Mouse (Mus musculus) midbrain, embryonic 12.5 days (tissue): ENCODE measurements around the gene Neurl4. TPM values are rescaled to one million over a fixed set of nuclear protein-coding genes. Genes with fewer than 3 reads are reported as not detected.
"Not testable (repeated sequence)": the region's sequence is repeated elsewhere in the genome, so short reads cannot be mapped to it uniquely, and the experiment has no call there.

Experiments
- ATAC-seq: fragments of 200-750 bp; cut with Nextera tagmentation; 2 replicates; pipeline ENCODE4 v1.8.0; 2017; ENCODE audit warnings: low read depth, moderate TSS enrichment, moderate library complexity; ENCODE audit not compliant: low FRiP score
- H3K27ac ChIP-seq: fragments of 300-500 bp; sonication (generic); replicated peaks from 2 replicates; pipeline ENCODE4 v1.5.1; 2016; ENCODE audit warnings: mild to moderate bottlenecking
- H3K27me3 ChIP-seq: fragments of 300-500 bp; sonication (generic); 2 replicates; pipeline ENCODE4 v1.6.1; 2016; ENCODE audit warnings: mild to moderate bottlenecking
- H3K36me3 ChIP-seq: fragments of 300-500 bp; sonication (generic); 2 replicates; pipeline ENCODE4 v1.6.1; 2016
- H3K4me1 ChIP-seq: fragments of 300-500 bp; sonication (generic); 2 replicates; pipeline ENCODE4 v1.6.1; 2016
- H3K4me2 ChIP-seq: fragments of 300-500 bp; sonication (generic); replicated peaks from 2 replicates; pipeline ENCODE4 v1.6.1; 2016; ENCODE audit warnings: mild to moderate bottlenecking, moderate library complexity
- H3K4me3 ChIP-seq: fragments of 300-500 bp; sonication (generic); 2 replicates; pipeline ENCODE4 v1.5.1; 2016; ENCODE audit warnings: mild to moderate bottlenecking
- H3K9ac ChIP-seq: fragments of 300-500 bp; sonication (generic); replicated peaks from 2 replicates; pipeline ENCODE4 v1.6.1; 2016; ENCODE audit warnings: mild to moderate bottlenecking, moderate library complexity
- H3K9me3 ChIP-seq: fragments of 300-500 bp; sonication (generic); 2 replicates; pipeline ENCODE4 v1.6.1; 2016; ENCODE audit warnings: mild to moderate bottlenecking
- WGBS: fragments of 180-500 bp; shearing (Covaris S2); methylation state at CpG from one replicate; pipeline ENCODE4 v1.1.7; 2016; 5-methylcytosine and 5-hydroxymethylcytosine counted together
- polyA plus RNA-seq: library from polyadenylated mRNA; unstranded; fragments of >200 nt; fragmentation: Nextera tagmentation; extraction: Ambion mirVana; gene quantifications from 2 replicates; pipeline ENCODE4 v1.2.1, GENCODE M21; 2016

Neurl4 gene
- polyA plus RNA-seq, 1 experiment from 2014 or later, result 19.3 TPM

- 0 out of 2 replicates have a peak overlapping the region, but pooled peaks have one; percentile 0 for H3K4me3 ChIP-seq
- H3K4me2 ChIP-seq, result peak overlapping the region; percentile 99; the same call in 1 of the 2 replicates
- H3K9me3 ChIP-seq, result no peaks in the 10 kb centered on the region
- 70% methylated on average over 5 of the region's 5 CpGs for whole genome bisulfite sequencing
- H3K36me3 ChIP-seq, result peaks cover 65% of the 10 kb centered on the region
- ATAC-seq, result no peak
- H3K27me3 ChIP-seq, result no peaks in the 10 kb centered on the region
- H3K27ac ChIP-seq, result 0 out of 2 replicates have a peak overlapping the region, but pooled peaks have one; percentile 8
- H3K4me1 ChIP-seq, result peaks cover 45% of the 10 kb centered on the region
- no peak overlapping the region for H3K9ac ChIP-seq
Observed at GRCm38 (mm10) chr11:69915667-69916627, 15.1 kb downstream of the Neurl4 start.

GRCm38 (mm10) chr11:69916652-69917378 lies 15.9 kb downstream of the Neurl4 start:
- H3K27ac ChIP-seq, H3K4me3 ChIP-seq, H3K27me3 ChIP-seq, H3K9me3 ChIP-seq, H3K9ac ChIP-seq, ATAC-seq, H3K4me2 ChIP-seq: not testable (repeated sequence)
- Histone ChIP-seq H3K4me1 (peaks cover 45% of the 10 kb centered on the region), H3K36me3 (peaks cover 57% of the 10 kb centered on the region)
- 60% methylated on average over 7 of the region's 7 CpGs for WGBS

- Histone ChIP-seq H3K27me3 (no peaks in the 10 kb centered on the region), H3K9ac (no peak overlapping the region), H3K4me1 (peaks cover 50% of the 10 kb centered on the region), H3K4me2 (no peak overlapping the region), H3K36me3 (peaks cover 50% of the 10 kb centered on the region), H3K9me3 (no peaks in the 10 kb centered on the region), H3K27ac (no peak overlapping the region), H3K4me3 (no peak overlapping the region)
- no peak for ATAC-seq
- WGBS, result 93% methylated on average over 8 of the region's 8 CpGs
Observed at GRCm38 (mm10) chr11:69917379-69917948, 16.6 kb downstream of the Neurl4 start.

GRCm38 (mm10) chr11:69918118-69918517 lies 17.2 kb downstream of the Neurl4 start:
- H3K9me3 ChIP-seq, result no peaks in the 10 kb centered on the region
- no peak overlapping the region for H3K27ac ChIP-seq
- H3K27me3 ChIP-seq, result no peaks in the 10 kb centered on the region
- H3K4me1 ChIP-seq, result peaks cover 51% of the 10 kb centered on the region
- H3K9ac ChIP-seq, result no peak overlapping the region
- WGBS, result 91% methylated on average over 5 of the region's 5 CpGs
- no peak overlapping the region for H3K4me2 ChIP-seq
- no peak overlapping the region for H3K4me3 ChIP-seq
- peaks cover 44% of the 10 kb centered on the region for H3K36me3 ChIP-seq
- no peak for ATAC-seq

GRCm38 (mm10) chr11:69919053-69919452 lies 18.2 kb downstream of the Neurl4 start:
- ATAC-seq, result no peak
- Histone ChIP-seq H3K9ac (peak overlapping the region; percentile 95; the same call in 1 of the 2 replicates), H3K4me2 (peak overlapping the region; percentile 96), H3K4me1 (peaks cover 45% of the 10 kb centered on the region), H3K9me3 (no peaks in the 10 kb centered on the region), H3K36me3 (peaks cover 41% of the 10 kb centered on the region), H3K4me3 (peak overlapping the region; percentile 98), H3K27ac (peak overlapping the region; percentile 95), H3K27me3 (no peaks in the 10 kb centered on the region)
- WGBS, result 80% methylated on average over 9 of the region's 9 CpGs

GRCm38 (mm10) chr11:69919661-69920265 lies 18.9 kb downstream of the Neurl4 start:
- ATAC-seq, result no peak
- Histone ChIP-seq H3K4me1 (peaks cover 39% of the 10 kb centered on the region), H3K4me2 (peak overlapping the region; percentile 96), H3K36me3 (peaks cover 41% of the 10 kb centered on the region), H3K27ac (peak overlapping the region; percentile 95), H3K9ac (peak overlapping the region; percentile 95), H3K4me3 (peak overlapping the region; percentile 98), H3K27me3 (no peaks in the 10 kb centered on the region), H3K9me3 (no peaks in the 10 kb centered on the region)
- WGBS, result 2% methylated on average over 17 of the region's 17 CpGs

- H3K4me1 ChIP-seq, result peaks cover 32% of the 10 kb centered on the region
- peak overlapping the region; percentile 95 for H3K27ac ChIP-seq
- no peaks in the 10 kb centered on the region for H3K27me3 ChIP-seq
- ATAC-seq, result peak; percentile 47
- peak overlapping the region; percentile 96 for H3K4me2 ChIP-seq
- peak overlapping the region; percentile 95 for H3K9ac ChIP-seq
- H3K9me3 ChIP-seq, result no peaks in the 10 kb centered on the region
- WGBS, result 1% methylated on average over 51 of the region's 65 CpGs
- H3K4me3 ChIP-seq, result peak overlapping the region; percentile 98
- H3K36me3 ChIP-seq, result peaks cover 36% of the 10 kb centered on the region
Observed at GRCm38 (mm10) chr11:69920266-69921031, 19.6 kb downstream of the Neurl4 start.

- peak within 1 kb of the TSS; percentile 96 for H3K4me2 ChIP-seq
- peak within 1 kb of the TSS; percentile 95 for H3K27ac ChIP-seq
- ATAC-seq, result peak; percentile 95
- H3K9ac ChIP-seq, result peak within 1 kb of the TSS; percentile 95
- peaks cover 27% of the 10 kb centered on the region for H3K36me3 ChIP-seq
- H3K27me3 ChIP-seq, result no peaks in the 10 kb centered on the region
- WGBS, result under 1% methylated on average over 78 of the region's 78 CpGs
- no peaks in the 10 kb centered on the region for H3K9me3 ChIP-seq
- peak within 1 kb of the TSS; percentile 98 for H3K4me3 ChIP-seq
- peaks cover 23% of the 10 kb centered on the region for H3K4me1 ChIP-seq
Observed at GRCm38 (mm10) chr11:69921114-69922011, 20.5 kb downstream of the Neurl4 start, which contains the start of gene Eif5a. Gene Eif5a (minus strand): TSS chr11:69921958.

GRCm38 (mm10) chr11:69922012-69922756 lies 21.3 kb downstream of the Neurl4 start:
- Histone ChIP-seq H3K4me3 (peak overlapping the region; percentile 98), H3K27me3 (no peaks in the 10 kb centered on the region), H3K9me3 (no peaks in the 10 kb centered on the region), H3K4me1 (peaks cover 22% of the 10 kb centered on the region), H3K9ac (peak overlapping the region; percentile 63), H3K4me2 (peak overlapping the region; percentile 62), H3K27ac (peak overlapping the region; percentile 95), H3K36me3 (peaks cover 19% of the 10 kb centered on the region)
- no peak for ATAC-seq
- 5% methylated on average over 12 of the region's 12 CpGs for WGBS

GRCm38 (mm10) chr11:69922796-69923195 lies 21.9 kb downstream of the Neurl4 start:
- Histone ChIP-seq H3K27me3 (no peaks in the 10 kb centered on the region), H3K4me3 (no peak overlapping the region), H3K27ac (no peak overlapping the region), H3K9me3 (no peaks in the 10 kb centered on the region), H3K36me3 (peaks cover 13% of the 10 kb centered on the region), H3K4me1 (peaks cover 22% of the 10 kb centered on the region), H3K9ac (no peak overlapping the region), H3K4me2 (no peak overlapping the region)
- no peak for ATAC-seq
- 69% methylated on average over 3 of the region's 3 CpGs for WGBS
